Mouse (Mus musculus): Measurements from ENCODE around the gene Ralgps1.

DNA sequence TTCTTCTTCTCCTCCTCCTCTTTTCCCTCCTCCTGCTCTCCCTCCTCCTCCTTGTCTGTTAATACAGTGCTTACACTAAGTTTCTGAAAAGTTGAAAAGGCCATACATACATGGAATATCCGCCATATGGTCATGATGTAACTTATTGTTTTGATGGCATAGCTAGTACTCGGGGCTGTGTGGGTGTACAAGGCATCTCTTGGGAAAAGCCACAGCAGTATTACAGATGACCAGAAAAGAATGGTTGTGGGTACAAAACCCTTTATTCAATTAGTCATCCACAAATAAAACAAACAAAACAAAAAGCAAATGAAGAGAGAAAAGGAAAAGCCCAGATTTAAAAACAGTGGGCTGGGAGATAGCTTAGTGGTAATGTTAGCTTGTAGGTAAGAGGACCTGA lies 90.8 kb downstream of the Ralgps1 start:
- no peak for TF ChIP-seq CTCF (IDR thresholded peaks at IDR 0.05; ENCODE audit: extremely low read depth, insufficient read depth, insufficient read length, insufficient replicate concordance)
- TF ChIP-seq POLR2A (IDR thresholded peaks at IDR 0.05; ENCODE audit: low read depth, low read length) = no peak

Data from spleen, adult 2 months (tissue).